Mouse (Mus musculus): Measurements from ENCODE around the gene Itpr2.

GRCm38 (mm10) chr6:146082476-146082875 lies 419.5 kb downstream of the Itpr2 start:
- TF ChIP-seq POLR2A (IDR thresholded peaks at IDR 0.05; ENCODE audit: borderline replicate concordance, control insufficient read depth, low read depth, low read length) (no peak), CTCF (IDR thresholded peaks at IDR 0.05; ENCODE audit: control insufficient read depth, insufficient read depth, low read length) (no peak)

Measured in bone marrow, adult 2 months (tissue).